Mouse (Mus musculus): ENCODE data around the gene Limk2.

Gene Limk2

GRCm38 (mm10) chr11:3408997-3409732 is at the start of gene Limk2:
Gene Limk2 (minus strand): TSS chr11:3409189.
- DNase-seq (ENCODE audit: low spot score in 2 of 2): peak; percentile 85 to 86

- DNase-seq (ENCODE audit: low spot score in 2 of 2): no peak
Measured at GRCm38 (mm10) chr11:3458428-3459104, 49.6 kb upstream of the Limk2 start.

DNA sequence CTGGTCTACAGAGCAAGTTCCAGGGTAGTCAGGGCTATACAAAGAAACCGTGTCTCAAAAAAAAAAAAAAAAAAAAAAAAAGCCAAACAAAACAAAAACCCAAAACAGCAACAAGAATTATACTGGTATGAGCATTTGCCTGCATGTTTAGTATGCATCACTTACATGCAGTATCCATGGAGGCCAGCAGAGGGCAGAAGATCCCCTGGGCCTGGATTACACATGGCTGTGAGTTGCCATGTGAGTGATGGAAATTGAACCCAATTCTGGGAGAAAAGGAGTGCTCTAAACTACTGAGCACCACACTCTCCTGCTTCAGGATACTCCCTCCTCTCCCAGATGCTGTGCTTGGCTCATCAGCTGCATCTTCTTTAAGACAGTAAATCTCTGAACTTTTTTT is 47.4 kb upstream of the Limk2 start:
- DNase-seq (ENCODE audit: low spot score in 2 of 2): peak; percentile 76 to 83

DNA sequence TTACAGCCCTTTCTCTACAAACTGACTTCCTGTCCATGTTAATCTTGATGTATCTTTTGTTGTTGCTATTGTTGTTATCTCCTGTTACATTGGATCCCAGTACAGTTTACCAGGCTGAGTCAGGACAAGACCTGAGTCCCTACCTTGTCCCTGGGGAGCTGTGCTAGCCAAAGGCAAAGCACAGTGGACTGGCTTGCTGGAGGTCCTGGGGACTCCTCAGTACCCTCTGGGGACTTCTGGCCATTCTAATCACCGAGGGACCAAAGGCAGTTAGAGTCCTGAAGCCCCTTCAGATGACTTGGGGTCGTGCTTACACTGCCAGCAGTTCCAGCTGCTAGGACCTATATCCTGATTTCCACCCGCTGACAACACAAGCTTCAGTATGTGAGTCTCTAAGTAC is 45.5 kb upstream of the Limk2 start:
- no peak for DNase-seq (ENCODE audit: low spot score in 2 of 2)

GRCm38 (mm10) chr11:3453467-3453866 is 44.5 kb upstream of the Limk2 start:
- no peak for DNase-seq (ENCODE audit: low spot score in 2 of 2)

- peak in 1 of 2 experiments; percentile 41 for DNase-seq (ENCODE audit: low spot score in 2 of 2)
Measured at GRCm38 (mm10) chr11:3452769-3453168, 43.8 kb upstream of the Limk2 start.

DNA sequence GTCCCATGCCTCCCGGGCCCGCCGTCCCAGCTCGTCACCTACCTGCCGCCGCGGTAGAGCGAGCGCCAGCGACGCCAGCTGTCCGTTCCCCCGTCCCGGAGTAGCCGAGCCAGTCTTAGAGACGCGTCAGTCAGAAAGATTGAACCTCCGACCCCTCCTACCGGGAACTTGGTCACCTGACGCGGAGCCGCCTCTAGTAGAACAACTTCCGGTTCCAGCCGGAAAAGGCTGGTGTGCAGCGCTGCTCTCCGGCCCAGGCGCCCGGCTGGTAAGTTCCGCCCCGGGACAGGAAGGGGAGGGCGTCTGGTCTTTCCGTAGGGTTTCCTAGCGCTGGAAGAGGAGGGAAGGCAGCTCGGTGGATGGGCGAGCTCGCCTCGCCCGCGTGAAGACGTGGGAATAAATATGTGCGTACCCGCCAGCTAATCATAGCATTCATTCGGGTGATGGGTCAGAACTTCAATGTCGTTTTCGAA is 43.2 kb upstream of the Limk2 start, which contains the start of gene Rnf185:
Rnf185 (minus strand) TSS at position 197 of the 473 bp plus-strand sequence.
- DNase-seq (ENCODE audit: low spot score in 2 of 2): peak; percentile 93 to 94

DNA sequence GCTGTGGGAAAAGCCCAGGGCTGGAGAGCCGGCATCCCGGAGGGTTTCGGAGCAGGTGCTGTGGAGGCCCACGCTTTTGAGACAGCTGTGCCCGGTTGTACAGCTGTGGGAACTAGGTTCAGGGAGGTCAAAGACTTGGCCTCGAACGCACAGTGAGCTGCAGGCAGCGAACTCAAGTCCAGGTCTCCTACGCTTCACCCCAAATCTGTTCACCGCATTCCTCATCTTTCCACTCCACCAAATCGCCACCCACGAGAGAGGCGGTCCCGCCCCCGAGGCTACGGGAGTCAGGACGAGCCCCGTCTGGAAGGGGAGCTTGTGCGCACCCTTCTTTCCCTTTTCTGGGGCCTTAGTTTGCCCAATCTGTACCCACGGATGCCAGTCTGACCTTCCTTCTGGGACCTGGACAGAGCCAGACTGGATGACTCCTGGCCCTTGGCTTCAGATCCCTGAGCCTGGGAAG is 42.7 kb upstream of the Limk2 start:
- peak in 1 of 2 experiments; percentile 63 for DNase-seq (ENCODE audit: low spot score in 2 of 2)

GRCm38 (mm10) chr11:3444875-3445274 is 35.9 kb upstream of the Limk2 start:
- DNase-seq (ENCODE audit: low spot score in 2 of 2): no peak

- no peak for DNase-seq (ENCODE audit: low spot score in 2 of 2)
Measured at GRCm38 (mm10) chr11:3443091-3443490, 34.1 kb upstream of the Limk2 start.

DNA sequence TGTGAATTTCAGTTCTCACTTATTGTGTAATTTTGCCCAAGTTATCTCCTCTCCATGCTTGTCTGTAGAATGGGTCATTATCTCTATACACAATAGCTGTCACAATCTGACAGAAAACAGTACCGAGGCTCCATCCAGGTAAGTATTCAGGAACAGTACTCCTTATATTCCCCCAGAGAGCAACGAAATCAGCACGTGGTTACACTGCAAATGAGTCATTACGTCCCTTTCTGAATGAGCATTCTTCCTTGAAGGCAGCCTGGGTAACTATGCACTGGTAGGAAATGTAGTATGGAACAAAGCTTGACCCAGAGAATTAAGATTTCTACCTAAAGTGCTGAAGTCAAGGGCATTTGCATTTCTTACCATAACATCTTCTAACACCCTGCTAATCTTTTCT is 33.7 kb upstream of the Limk2 start:
- no peak for DNase-seq (ENCODE audit: low spot score in 2 of 2)

GRCm38 (mm10) chr11:3441696-3442443 is 32.9 kb upstream of the Limk2 start:
- peak in 1 of 2 experiments; percentile 35 for DNase-seq (ENCODE audit: low spot score in 2 of 2)

- no peak for DNase-seq (ENCODE audit: low spot score in 2 of 2)
Measured at GRCm38 (mm10) chr11:3437621-3438020, 28.6 kb upstream of the Limk2 start.

- no peak for DNase-seq (ENCODE audit: low spot score in 2 of 2)
Measured at GRCm38 (mm10) chr11:3433809-3434208, 24.8 kb upstream of the Limk2 start.

- DNase-seq (ENCODE audit: low spot score in 2 of 2): no peak
Measured at GRCm38 (mm10) chr11:3431976-3432603, 23.1 kb upstream of the Limk2 start.

DNA sequence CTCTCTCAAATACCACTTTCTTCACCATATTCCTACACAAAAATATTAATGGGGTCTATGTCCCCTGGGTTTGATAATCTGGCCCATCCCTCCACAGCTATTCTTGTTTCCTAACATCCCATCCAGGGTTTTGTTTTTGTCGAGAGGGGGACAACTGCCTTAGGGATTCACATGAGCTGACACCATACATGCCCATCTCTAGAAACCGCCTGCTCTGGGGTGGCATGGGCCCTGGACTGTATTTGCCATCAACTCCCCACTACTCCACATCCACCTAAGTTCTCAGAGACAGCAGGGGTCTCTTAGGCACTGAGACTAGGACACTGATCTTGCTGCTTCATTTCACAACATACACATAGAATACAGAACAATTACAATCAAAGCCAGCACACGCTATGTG is 22.5 kb upstream of the Limk2 start:
- no peak for DNase-seq (ENCODE audit: low spot score in 2 of 2)

DNA sequence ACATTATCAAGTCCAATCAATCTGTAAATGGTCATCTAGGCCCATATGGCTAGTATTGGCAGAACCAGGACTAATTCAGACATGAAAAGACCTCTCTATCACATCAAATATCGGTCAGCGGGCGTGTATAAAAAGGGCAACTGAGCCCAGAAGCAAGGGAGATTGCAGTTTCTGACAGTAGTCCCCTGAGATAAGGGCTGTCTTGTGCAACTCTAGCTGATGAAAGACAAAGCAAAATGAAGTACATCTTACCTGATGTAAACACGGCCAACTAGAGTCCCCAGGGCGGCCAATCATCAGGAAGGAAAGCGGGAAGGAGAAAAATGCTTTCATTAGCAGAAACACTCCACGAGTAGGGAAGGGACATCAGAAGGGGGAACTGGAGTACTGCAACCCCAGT is 19.6 kb upstream of the Limk2 start:
- DNase-seq (ENCODE audit: low spot score in 2 of 2): no peak

DNA sequence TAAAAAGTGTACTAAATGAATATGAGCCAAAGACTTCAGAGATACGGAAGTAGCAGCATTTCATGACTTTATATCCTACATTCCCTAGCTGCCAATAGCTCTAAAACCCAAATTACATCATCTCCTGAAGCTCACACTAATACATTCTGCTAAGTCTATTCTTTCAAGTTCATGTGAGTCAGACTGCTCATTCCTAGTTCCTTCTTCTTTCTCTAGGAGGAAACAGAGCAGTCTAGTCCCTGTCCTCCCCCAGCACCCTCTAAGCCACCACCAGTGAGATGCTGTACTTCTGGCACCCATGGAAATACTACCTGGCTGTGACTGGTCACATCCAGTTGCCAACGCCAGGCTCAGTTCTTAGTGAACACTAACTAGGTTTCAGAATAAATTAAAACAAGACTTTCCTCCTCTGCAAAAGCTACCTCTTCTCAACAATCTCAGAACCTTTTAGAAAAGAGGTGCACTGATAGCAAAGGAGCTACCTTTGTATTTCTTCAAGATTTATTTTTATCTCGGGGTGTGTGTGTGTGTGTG is 18.8 kb upstream of the Limk2 start:
- no peak for DNase-seq (ENCODE audit: low spot score in 2 of 2)

- DNase-seq (ENCODE audit: low spot score in 2 of 2): no peak
Measured at GRCm38 (mm10) chr11:3422242-3422641, 13.3 kb upstream of the Limk2 start.

- DNase-seq (ENCODE audit: low spot score in 2 of 2): no peak
Measured at GRCm38 (mm10) chr11:3418741-3419140, 9.8 kb upstream of the Limk2 start.

- no peak for DNase-seq (ENCODE audit: low spot score in 2 of 2)
Measured at GRCm38 (mm10) chr11:3417795-3418194, 8.8 kb upstream of the Limk2 start.
